Mouse (Mus musculus): ENCODE measurements around the gene Rbck1. TPM values are rescaled to one million over a fixed set of nuclear protein-coding genes. Genes with fewer than 3 reads are reported as not detected.

Rbck1 gene
- polyA plus RNA-seq (2021; fragmentation: Nextera tagmentation), result 87.6 and 106 TPM in 2 replicates
- long read RNA-seq, experiment 1, transcript Rbck1-202 (12 exons, 2,384 nt), result major isoform, 120 of 255 reads
- long read RNA-seq, experiment 1, partial matches to known transcripts, result 7 of 255 reads
- long read RNA-seq, experiment 1, other reads (novel, unspliced or antisense), result 126 of 255 reads
- long read RNA-seq, experiment 2, transcript Rbck1-202 (12 exons, 2,384 nt), result major isoform, 456 of 896 reads
- long read RNA-seq, experiment 2, transcript Rbck1-201 (13 exons, 2,252 nt), result minor isoform, 5 of 896 reads
- long read RNA-seq, experiment 2, partial matches to known transcripts, result 16 of 896 reads
- long read RNA-seq, experiment 2, other reads (novel, unspliced or antisense), result 418 of 896 reads

GRCm38 (mm10) chr2:152332101-152332825 is at the start of gene Rbck1:
Gene Rbck1, minus strand, starts transcription at chr2:152332653.

GRCm38 (mm10) chr2:152376345-152376741 is 43.9 kb upstream of the Rbck1 start, which contains the start of gene Nrsn2:
Gene Nrsn2, minus strand, starts transcription at chr2:152376638.

GRCm38 (mm10) chr2:152343329-152344213 is 11.1 kb upstream of the Rbck1 start, which contains the start of gene Trib3:
Gene Trib3, minus strand, starts transcription at chr2:152344032.

GRCm38 (mm10) chr2:152293727-152294475 is 38.6 kb downstream of the Rbck1 start, which contains the start of gene Tbc1d20:
Gene Tbc1d20, plus strand, starts transcription at chr2:152293828.

Other genes with a start within 250 kb of the Rbck1 start
- 20.7 and 25.6 TPM in 2 replicates for gene Srxn1, start 227.1 kb downstream of the Rbck1 start, polyA plus RNA-seq (2021; fragmentation: Nextera tagmentation)
- 0.30 and 0.87 TPM in 2 replicates for gene Tcf15, start 189.1 kb downstream of the Rbck1 start, polyA plus RNA-seq (2021; fragmentation: Nextera tagmentation)
- gene Csnk2a1, start 105.8 kb downstream of the Rbck1 start, polyA plus RNA-seq (2021; fragmentation: Nextera tagmentation), result 220 and 235 TPM in 2 replicates
- gene Tbc1d20, start 38.8 kb downstream of the Rbck1 start, polyA plus RNA-seq (2021; fragmentation: Nextera tagmentation), result 17.2 and 19.5 TPM in 2 replicates
- gene Trib3, start 11.4 kb upstream of the Rbck1 start, polyA plus RNA-seq (2021; fragmentation: Nextera tagmentation), result 0.48 and 0.50 TPM in 2 replicates
- gene Nrsn2, start 44.0 kb upstream of the Rbck1 start, polyA plus RNA-seq (2021; fragmentation: Nextera tagmentation), result 100 and 142 TPM in 2 replicates
- 0.72 and 1.0 TPM in 2 replicates for gene Sox12, start 65.4 kb upstream of the Rbck1 start, polyA plus RNA-seq (2021; fragmentation: Nextera tagmentation)
- gene Zcchc3, start 82.4 kb upstream of the Rbck1 start, polyA plus RNA-seq (2021; fragmentation: Nextera tagmentation), result 7.0 and 8.2 TPM in 2 replicates
- gene 6820408C15Rik, start 82.9 kb upstream of the Rbck1 start, polyA plus RNA-seq (2021; fragmentation: Nextera tagmentation), result 3.3 and 5.2 TPM in 2 replicates
- not detected in 2 replicates for gene Defb23, start 132.0 kb upstream of the Rbck1 start, polyA plus RNA-seq (2021; fragmentation: Nextera tagmentation)
- not detected in 2 replicates for gene Defb20, start 144.4 kb upstream of the Rbck1 start, polyA plus RNA-seq (2021; fragmentation: Nextera tagmentation)
- gene Defb22, start 157.5 kb upstream of the Rbck1 start, polyA plus RNA-seq (2021; fragmentation: Nextera tagmentation), result not detected in 2 replicates
- not detected in 2 replicates for gene Defb26, start 179.0 kb upstream of the Rbck1 start, polyA plus RNA-seq (2021; fragmentation: Nextera tagmentation)
- not detected in 2 replicates for gene Defb28, start 185.6 kb upstream of the Rbck1 start, polyA plus RNA-seq (2021; fragmentation: Nextera tagmentation)
- not detected in 2 replicates for gene Defb29, start 207.4 kb upstream of the Rbck1 start, polyA plus RNA-seq (2021; fragmentation: Nextera tagmentation)
- gene Gm17416, start 236.7 kb upstream of the Rbck1 start, polyA plus RNA-seq (2021; fragmentation: Nextera tagmentation), result not detected in 2 replicates
- not detected in 2 replicates for gene Defb21, start 240.1 kb upstream of the Rbck1 start, polyA plus RNA-seq (2021; fragmentation: Nextera tagmentation)
- gene Defb19, start 247.7 kb upstream of the Rbck1 start, polyA plus RNA-seq (2021; fragmentation: Nextera tagmentation), result not detected in 2 replicates

Data from layer of hippocampus, adult 6 months (tissue).